Mouse (Mus musculus) small intestine, adult 2 months (tissue): ENCODE results near the gene Galnt12.

ENCODE experiments used
- CTCF ChIP-seq: fragments of 200-500 bp; IDR thresholded peaks from 2 replicates; pipeline ENCODE4 v1.5.1; 2012; ENCODE audit warnings: low read depth, mild to moderate bottlenecking, control low read depth, inconsistent platforms, low read length, moderate library complexity, mixed read lengths; ENCODE audit not compliant: insufficient replicate concordance, insufficient read length; ENCODE audit errors: extremely low read depth
- POLR2A ChIP-seq: fragments of 200-500 bp; IDR thresholded peaks from 2 replicates; pipeline ENCODE4 v1.6.1; 2012; ENCODE audit warnings: low read depth, mild to moderate bottlenecking, control low read depth, inconsistent platforms, low read length, moderate library complexity

DNA sequence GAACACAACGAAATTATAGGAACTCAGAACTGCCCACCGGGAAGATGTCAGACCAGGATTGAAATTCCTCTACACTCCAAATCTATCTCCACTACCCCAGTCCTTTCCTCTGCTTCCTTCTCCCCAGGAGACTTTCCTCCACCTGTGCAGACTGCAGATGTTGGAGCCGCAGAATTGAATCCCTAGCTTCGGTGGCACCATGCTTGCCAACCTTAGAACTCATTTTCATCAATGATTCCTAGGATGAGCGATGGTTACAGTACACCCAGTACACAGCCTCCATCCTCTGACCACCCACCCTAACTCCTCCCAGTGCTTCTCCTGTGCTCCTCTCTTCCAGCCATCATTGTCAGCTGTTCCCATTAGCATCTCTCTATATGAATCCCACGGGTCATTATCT is 53.6 kb downstream of the Galnt12 start:
- TF ChIP-seq CTCF (no peak), POLR2A (no peak)
